In the genomic region with DNA sequence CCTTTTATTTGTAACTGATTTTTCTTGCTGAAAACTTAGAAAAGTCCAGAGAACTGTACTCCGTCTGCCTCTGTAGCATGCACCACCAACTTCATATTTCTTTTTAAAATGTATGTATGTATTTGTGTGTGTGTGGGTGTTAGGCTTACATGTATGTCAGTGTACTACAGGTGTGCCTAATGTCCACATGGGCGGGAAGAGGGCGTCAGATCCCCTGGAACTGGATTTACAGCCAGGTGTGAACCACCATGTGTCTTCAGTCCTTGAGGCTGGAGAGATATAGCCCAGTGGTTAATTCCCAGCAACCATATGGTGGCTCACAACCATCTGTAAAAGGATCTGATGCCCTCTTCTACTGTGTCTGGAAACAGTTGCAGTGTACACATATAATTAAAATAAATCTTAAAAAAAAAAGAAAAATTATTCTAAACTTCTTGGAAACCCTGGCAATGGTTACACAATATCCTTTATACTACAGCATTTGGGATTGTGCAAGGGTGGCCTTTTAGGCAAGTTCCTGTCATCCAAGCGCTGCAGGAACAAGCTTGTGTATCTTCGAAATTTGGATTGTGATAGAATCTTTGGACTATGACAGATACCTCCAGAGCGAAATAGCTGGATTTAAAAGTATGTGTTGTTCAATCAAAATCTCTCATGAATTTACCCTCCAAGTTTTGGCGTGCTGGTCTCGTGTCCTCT, we compare ENCODE assay signal across 8 mouse cellular contexts. TPM values are rescaled to one million over a fixed set of nuclear protein-coding genes. Genes with fewer than 3 reads are reported as not detected.
DNase-seq lines count a peak whose midpoint lies in the region; ATAC-seq and TF ChIP-seq lines count a peak whose summit lies in the region.

No protein-coding gene starts in this region.

- no peak for DNase-seq in cerebellum, adult 2 months
- no peak for DNase-seq in cerebellum, adult 8-10 months
- no peak for DNase-seq in CH12.LX (ENCODE audit: extremely low read depth)
- DNase-seq in forelimb bud, embryonic 11.5 days (ENCODE audit: low read depth, low spot score) = peak; percentile 41
- no peak for DNase-seq in thymus, postnatal 0 days (ENCODE audit: low spot score)
- DNase-seq in cerebellum, postnatal 14 days = no peak
- no peak for DNase-seq in urinary bladder, adult 18-20 months (ENCODE audit: low spot score in 2 of 2)

- in situ Hi-C loops in CH12.LX (cut with MboI; ENCODE audit: low pct_ligation_motif_present, low pct_unique_long_range_greater_than_20kb, low sequenced_read_pairs) = loop anchor here (10.0 kb wide), 1 partner anchor 65 kb away; no protein-coding TSS in a partner anchor

- peak overlapping the region; percentile 38 for H3K27ac ChIP-seq in cerebellum, adult 2 months (ENCODE audit: insufficient read depth, low read length)
- no peak overlapping the region for H3K27ac ChIP-seq in CH12.LX (ENCODE audit: insufficient read depth, low read depth)

- H3K36me3 ChIP-seq in CH12.LX (replicated peaks in 1 of 2; ENCODE audit: control insufficient read depth in 1 of 2, insufficient read depth in 1 of 2, low read length in 1 of 2) = peaks cover 0 to 15% of the 10 kb centered on the region in 2 experiments

- peaks cover 4% of the 10 kb centered on the region for H3K9me3 ChIP-seq in CH12.LX (replicated peaks; ENCODE audit: low read length)

- no peak for TF ChIP-seq POLR2A in cerebellum, adult 2 months (IDR thresholded peaks at IDR 0.05; ENCODE audit: borderline replicate concordance, insufficient read depth, low read length)
- TF ChIP-seq POLR2A in CH12.LX (IDR thresholded peaks at IDR 0.05; ENCODE audit: low read depth, low read length) = no peak

- H3K27me3 ChIP-seq in cerebellum, adult 2 months (ENCODE audit: control insufficient read depth, insufficient read depth, low read length) = no peaks in the 10 kb centered on the region
- no peaks in the 10 kb centered on the region for H3K27me3 ChIP-seq in CH12.LX (replicated peaks)

- dilution Hi-C loops in CH12.LX (cut with MboI; ENCODE audit: extremely low pct_ligation_motif_present, extremely low pct_unique_long_range_greater_than_20kb, low sequenced_read_pairs) = no loop called here

- WGBS in cerebellum, adult 2 months = 32% methylated on average over 8 of the region's 8 CpGs

- peak overlapping the region; percentile 79; the same call in 1 of the 2 replicates for H3K4me2 ChIP-seq in CH12.LX (ENCODE audit: insufficient read depth, low read depth, poor library complexity, severe bottlenecking)

- peak; percentile 70 for ATAC-seq in megakaryocyte, adult 5-6 weeks (ENCODE audit: poor library complexity, severe bottlenecking)

- no peaks in the 10 kb centered on the region for H3K79me2 ChIP-seq in CH12.LX (replicated peaks; ENCODE audit: control insufficient read depth, extremely low read depth, insufficient read depth, poor library complexity, severe bottlenecking)

- no peak for TF ChIP-seq EP300 in CH12.LX (IDR thresholded peaks at IDR 0.05; ENCODE audit: low read length)

- no peak for TF ChIP-seq RAD21 in CH12.LX (IDR thresholded peaks at IDR 0.05; ENCODE audit: low read depth, low read length)

- TF ChIP-seq CTCF in cerebellum, adult 2 months (IDR thresholded peaks at IDR 0.05; ENCODE audit: borderline replicate concordance, insufficient read depth, low read depth, low read length) = no peak
- TF ChIP-seq CTCF in CH12.LX (conservative IDR thresholded peaks at IDR 0.05 in 1 of 2, IDR thresholded peaks at IDR 0.05 in 1 of 2; ENCODE audit: low read depth in 2 of 2, low read length in 2 of 2) = no peak

- H3K9ac ChIP-seq in CH12.LX (ENCODE audit: insufficient read depth, low read depth) = no peak overlapping the region

- no peak overlapping the region for H3K4me3 ChIP-seq in cerebellum, adult 2 months (replicated peaks; ENCODE audit: insufficient read depth, low read depth, low read length)
- no peak overlapping the region for H3K4me3 ChIP-seq in CH12.LX (replicated peaks in 1 of 3; ENCODE audit: low read depth in 2 of 3, low read length in 2 of 3, poor library complexity in 1 of 3)

- H3K4me1 ChIP-seq in cerebellum, adult 2 months (ENCODE audit: control insufficient read depth, insufficient read depth, low read length) = no peaks in the 10 kb centered on the region
- H3K4me1 ChIP-seq in CH12.LX (ENCODE audit: control insufficient read depth in 1 of 2, insufficient read depth in 2 of 2) = no peaks in the 10 kb centered on the region

TF ChIP-seq in CH12.LX, 34 proteins besides CTCF, POLR2A, EP300 and RAD21:
- TF ChIP-seq ZMIZ1 (IDR thresholded peaks at IDR 0.05; ENCODE audit: low read depth, low read length) = no peak
- TF ChIP-seq MXI1 (IDR thresholded peaks at IDR 0.05; ENCODE audit: low read depth, low read length) = 0 out of 2 replicates have a peak, but pooled peaks have one; percentile 2
TF ChIP-seq in CH12.LX: peak in this region for 1.

RNA-seq across cellular contexts. Expression of gene 1600014C10Rik, which starts 17.0 kb away (rescaled TPM):
- polyA plus RNA-seq in cerebellum, adult 2 months (2012; rRNA removed) = 32.8 and 33.1 TPM in 2 replicates
- 7.4 and 8.1 TPM in 2 replicates for total RNA-seq in CH12.LX (2012; rRNA removed)
- 9.7 and 10.3 TPM in 2 replicates for total RNA-seq in CH12.LX (2014; rRNA removed)
- 9.4 and 10.6 TPM in 2 replicates for polyA plus RNA-seq in CH12.LX (2012; ENCODE audit: insufficient read length, low read depth)
- total RNA-seq in megakaryocyte, adult 5-6 weeks (2015) = 25.9 and 34.5 TPM in 2 replicates
- total RNA-seq in megakaryocyte, adult 5-6 weeks (2017) = 39.5 and 40.5 TPM in 2 replicates
- 52.8 and 59.9 TPM in 2 replicates for polyA plus RNA-seq in thymus, postnatal 0 days (2015; fragmentation: Nextera tagmentation; extraction: Ambion mirVana)

RNA-seq across cellular contexts. Expression of gene Plekhf1, which starts 27.8 kb away (rescaled TPM):
- polyA plus RNA-seq in cerebellum, adult 2 months (2012; rRNA removed) = 8.2 and 10.2 TPM in 2 replicates
- 0.59 and 0.72 TPM in 2 replicates for total RNA-seq in CH12.LX (2012; rRNA removed)
- total RNA-seq in CH12.LX (2014; rRNA removed) = 0.16 and 0.24 TPM in 2 replicates
- polyA plus RNA-seq in CH12.LX (2012; ENCODE audit: insufficient read length, low read depth) = 0.12 TPM in 1 of 2 replicates, not detected in the other
- total RNA-seq in megakaryocyte, adult 5-6 weeks (2015) = 0.43 and 0.74 TPM in 2 replicates
- 1.0 and 1.3 TPM in 2 replicates for total RNA-seq in megakaryocyte, adult 5-6 weeks (2017)
- polyA plus RNA-seq in thymus, postnatal 0 days (2015; fragmentation: Nextera tagmentation; extraction: Ambion mirVana) = 8.1 and 8.8 TPM in 2 replicates
